Mouse (Mus musculus): Measurements from ENCODE around the gene Pard3. TPM values are rescaled to one million over a fixed set of nuclear protein-coding genes. Genes with fewer than 3 reads are reported as not detected.
A peak's percentile ranks its signal among the peaks of the same experiment; 100 is the strongest.

Pard3 gene
- polyA plus RNA-seq, 1 experiment from 2014 or later, result 38.3 TPM

DNA sequence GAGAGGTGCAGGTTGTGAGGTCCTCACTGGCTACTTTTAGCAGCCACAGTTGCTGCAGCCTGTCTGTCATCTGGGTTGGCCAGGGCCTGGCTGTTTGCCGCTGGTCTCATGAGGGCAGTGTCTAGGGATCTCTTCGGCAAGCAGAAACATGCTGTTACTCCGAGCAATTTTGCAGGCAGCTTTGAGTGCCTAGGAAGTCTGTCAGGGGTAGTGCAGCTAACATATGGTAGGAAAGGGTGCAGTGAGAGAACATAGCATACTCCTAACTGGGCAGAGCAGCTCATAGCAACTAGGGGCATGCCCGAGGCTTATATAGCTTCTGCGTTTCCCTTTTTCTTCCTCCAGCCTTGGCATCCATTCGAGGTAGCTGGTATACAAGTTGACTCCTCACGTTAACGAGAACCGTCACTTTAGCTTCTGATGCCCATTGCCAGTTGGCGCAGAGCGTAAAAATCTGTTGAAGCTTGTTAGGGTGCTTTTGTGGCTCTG lies 54.7 kb downstream of the Pard3 start:
- Histone ChIP-seq H3K4me2 (replicated peaks) (no peak overlapping the region), H3K27me3 (no peaks in the 10 kb centered on the region), H3K9me3 (replicated peaks) (no peaks in the 10 kb centered on the region), H3K9ac (no peak overlapping the region), H3K4me1 (peaks cover 16% of the 10 kb centered on the region), H3K4me3 (no peak overlapping the region), H3K36me3 (no peaks in the 10 kb centered on the region), H3K27ac (peak overlapping the region; percentile 14; the same call in 1 of the 2 replicates)
- no peak for ATAC-seq (ENCODE audit: low FRiP score)
- WGBS, result 72% methylated on average over 11 of the region's 11 CpGs

DNA sequence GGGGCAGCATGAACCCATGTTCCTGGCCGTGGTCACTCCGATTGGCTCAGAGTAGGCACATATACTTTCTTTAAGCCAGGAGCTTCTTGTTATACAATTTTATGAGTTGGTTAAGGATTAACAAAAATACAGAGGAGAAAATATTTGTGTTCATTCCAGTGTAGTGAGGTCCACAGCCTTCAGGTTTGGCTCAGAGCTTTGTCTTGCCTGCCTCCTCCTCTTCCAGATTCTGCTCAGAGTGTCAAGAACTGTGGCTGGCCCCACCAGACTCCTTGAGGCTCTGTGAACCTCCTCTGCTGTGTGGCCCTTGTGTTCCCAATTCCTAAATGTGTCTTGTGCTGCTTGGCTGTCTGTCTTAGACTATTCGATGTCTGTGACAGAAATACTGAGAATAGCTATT lies 59.7 kb downstream of the Pard3 start:
- no peak overlapping the region for H3K9ac ChIP-seq
- no peak overlapping the region for H3K27ac ChIP-seq
- no peak for ATAC-seq (ENCODE audit: low FRiP score)
- H3K4me2 ChIP-seq (replicated peaks), result no peak overlapping the region
- 93% methylated on average over 3 of the region's 3 CpGs for WGBS
- no peaks in the 10 kb centered on the region for H3K36me3 ChIP-seq
- H3K4me3 ChIP-seq, result no peak overlapping the region
- H3K9me3 ChIP-seq (replicated peaks), result no peaks in the 10 kb centered on the region
- peaks cover 32% of the 10 kb centered on the region for H3K4me1 ChIP-seq
- H3K27me3 ChIP-seq, result no peaks in the 10 kb centered on the region

- ATAC-seq (ENCODE audit: low FRiP score), result no peak
- Histone ChIP-seq H3K9me3 (replicated peaks) (no peaks in the 10 kb centered on the region), H3K27me3 (no peaks in the 10 kb centered on the region), H3K4me2 (replicated peaks) (no peak overlapping the region), H3K9ac (no peak overlapping the region), H3K4me3 (no peak overlapping the region), H3K27ac (no peak overlapping the region), H3K36me3 (no peaks in the 10 kb centered on the region), H3K4me1 (peaks cover 31% of the 10 kb centered on the region)
- 46% methylated on average over 8 of the region's 8 CpGs for WGBS
These were observed 61.1 kb downstream of the Pard3 start for GRCm38 (mm10) chr8:127124795-127125194.

- Histone ChIP-seq H3K36me3 (no peaks in the 10 kb centered on the region), H3K27me3 (no peaks in the 10 kb centered on the region), H3K4me2 (replicated peaks) (no peak overlapping the region), H3K4me1 (peaks cover 31% of the 10 kb centered on the region), H3K9ac (no peak overlapping the region), H3K9me3 (replicated peaks) (no peaks in the 10 kb centered on the region), H3K27ac (no peak overlapping the region), H3K4me3 (no peak overlapping the region)
- no peak for ATAC-seq (ENCODE audit: low FRiP score)
- whole genome bisulfite sequencing, result 27% methylated on average over 11 of the region's 11 CpGs
These were observed 62.3 kb downstream of the Pard3 start for GRCm38 (mm10) chr8:127125686-127126683.

GRCm38 (mm10) chr8:127128781-127129396 lies 65.2 kb downstream of the Pard3 start:
- no peaks in the 10 kb centered on the region for H3K9me3 ChIP-seq (replicated peaks)
- peaks cover 31% of the 10 kb centered on the region for H3K4me1 ChIP-seq
- H3K4me3 ChIP-seq, result no peak overlapping the region
- H3K27me3 ChIP-seq, result no peaks in the 10 kb centered on the region
- WGBS, result 44% methylated on average over 8 of the region's 8 CpGs
- no peak overlapping the region for H3K27ac ChIP-seq
- no peak overlapping the region for H3K9ac ChIP-seq
- no peak for ATAC-seq (ENCODE audit: low FRiP score)
- H3K36me3 ChIP-seq, result no peaks in the 10 kb centered on the region
- H3K4me2 ChIP-seq (replicated peaks), result no peak overlapping the region

- Histone ChIP-seq H3K9ac (no peak overlapping the region), H3K4me3 (no peak overlapping the region), H3K27ac (no peak overlapping the region), H3K4me1 (peaks cover 2% of the 10 kb centered on the region; the same call in 1 of the 2 replicates), H3K27me3 (no peaks in the 10 kb centered on the region), H3K4me2 (replicated peaks) (no peak overlapping the region), H3K36me3 (no peaks in the 10 kb centered on the region), H3K9me3 (replicated peaks) (no peaks in the 10 kb centered on the region)
- WGBS, result 85% methylated on average over 5 of the region's 5 CpGs
- no peak for ATAC-seq (ENCODE audit: low FRiP score)
These were observed 70.6 kb downstream of the Pard3 start for GRCm38 (mm10) chr8:127134327-127134726.

GRCm38 (mm10) chr8:127136201-127136600 lies 72.5 kb downstream of the Pard3 start:
- whole genome bisulfite sequencing, result 70% methylated on average over 2 of the region's 2 CpGs

GRCm38 (mm10) chr8:127136781-127137180 lies 73.1 kb downstream of the Pard3 start:
- Histone ChIP-seq H3K36me3 (no peaks in the 10 kb centered on the region), H3K9ac (no peak overlapping the region; the same call in 1 of the 2 replicates), H3K4me3 (no peak overlapping the region), H3K27ac (no peak overlapping the region), H3K9me3 (replicated peaks) (no peaks in the 10 kb centered on the region), H3K27me3 (no peaks in the 10 kb centered on the region), H3K4me1 (no peaks in the 10 kb centered on the region), H3K4me2 (replicated peaks) (no peak overlapping the region)
- ATAC-seq (ENCODE audit: low FRiP score), result no peak
- 87% methylated on average over 2 of the region's 2 CpGs for WGBS

More at GRCm38 (mm10) chr8:127136201-127136600, 72.5 kb downstream of the Pard3 start:
- Histone ChIP-seq H3K4me1 (no peaks in the 10 kb centered on the region), H3K9ac (no peak overlapping the region), H3K9me3 (replicated peaks) (no peaks in the 10 kb centered on the region), H3K36me3 (no peaks in the 10 kb centered on the region), H3K4me2 (replicated peaks) (no peak overlapping the region), H3K27ac (no peak overlapping the region), H3K27me3 (no peaks in the 10 kb centered on the region), H3K4me3 (no peak overlapping the region)
- ATAC-seq (ENCODE audit: low FRiP score), result no peak

DNA sequence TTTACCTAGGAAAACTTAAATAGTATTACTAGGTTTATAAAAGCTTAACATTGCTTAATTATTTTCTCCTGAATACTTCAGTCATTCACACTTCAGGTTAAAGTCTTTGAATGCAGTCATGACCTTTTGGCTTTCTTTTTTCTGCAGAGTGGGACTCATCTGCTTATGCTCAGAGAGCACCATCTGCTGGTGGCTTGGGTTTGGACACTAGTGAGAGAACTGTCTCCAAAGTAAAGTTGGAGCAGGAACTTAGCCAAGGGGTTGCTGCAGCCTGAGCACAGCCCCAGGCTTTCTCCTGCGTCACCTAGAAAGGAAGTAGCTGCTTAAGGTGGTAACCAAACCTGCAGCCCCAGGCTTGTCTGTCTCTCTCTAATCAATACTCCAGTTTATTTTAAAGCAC lies 75.5 kb downstream of the Pard3 start:
- WGBS, result 71% methylated on average over 1 of the region's 1 CpGs
- Histone ChIP-seq H3K27me3 (no peaks in the 10 kb centered on the region), H3K4me3 (no peak overlapping the region), H3K4me2 (replicated peaks) (no peak overlapping the region), H3K36me3 (no peaks in the 10 kb centered on the region), H3K9me3 (replicated peaks) (no peaks in the 10 kb centered on the region), H3K27ac (no peak overlapping the region), H3K9ac (no peak overlapping the region), H3K4me1 (no peaks in the 10 kb centered on the region)
- no peak for ATAC-seq (ENCODE audit: low FRiP score)

- Histone ChIP-seq H3K4me1 (no peaks in the 10 kb centered on the region), H3K4me3 (no peak overlapping the region), H3K9me3 (replicated peaks) (no peaks in the 10 kb centered on the region), H3K4me2 (replicated peaks) (no peak overlapping the region), H3K27me3 (no peaks in the 10 kb centered on the region), H3K36me3 (no peaks in the 10 kb centered on the region), H3K9ac (no peak overlapping the region), H3K27ac (no peak overlapping the region)
- 94% methylated on average over 2 of the region's 2 CpGs for WGBS
- ATAC-seq (ENCODE audit: low FRiP score), result no peak
These were observed 77.3 kb downstream of the Pard3 start for GRCm38 (mm10) chr8:127140945-127141344.

- Histone ChIP-seq H3K4me2 (replicated peaks) (no peak overlapping the region), H3K9ac (no peak overlapping the region), H3K9me3 (replicated peaks) (no peaks in the 10 kb centered on the region), H3K27ac (no peak overlapping the region), H3K27me3 (no peaks in the 10 kb centered on the region), H3K4me3 (no peak overlapping the region), H3K36me3 (no peaks in the 10 kb centered on the region), H3K4me1 (peaks cover 9% of the 10 kb centered on the region; the same call in 1 of the 2 replicates)
- WGBS, result 67% methylated on average over 7 of the region's 7 CpGs
- no peak for ATAC-seq (ENCODE audit: low FRiP score)
These were observed 79.9 kb downstream of the Pard3 start for GRCm38 (mm10) chr8:127143641-127144040.

DNA sequence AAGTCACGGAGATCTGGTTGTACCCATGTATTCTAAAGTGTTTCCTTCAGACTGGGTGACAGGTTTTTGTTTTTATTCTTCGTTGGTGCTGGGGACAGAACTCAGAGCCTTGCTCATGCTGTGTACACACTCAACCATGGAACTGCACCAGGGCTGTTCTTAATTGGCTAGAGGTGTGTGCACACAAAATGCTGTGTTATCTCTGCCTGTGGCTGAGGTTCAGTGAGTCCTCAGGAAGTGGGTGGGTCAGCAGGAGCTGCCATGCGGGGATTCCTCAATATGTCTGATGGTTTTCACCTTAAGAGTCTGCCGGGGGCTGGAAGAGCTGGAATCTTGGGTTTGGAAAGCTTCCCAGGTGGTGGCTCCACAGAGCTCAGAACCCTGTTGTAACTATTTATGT lies 80.9 kb downstream of the Pard3 start:
- Histone ChIP-seq H3K4me2 (replicated peaks) (no peak overlapping the region), H3K9ac (no peak overlapping the region), H3K27me3 (no peaks in the 10 kb centered on the region), H3K4me3 (no peak overlapping the region), H3K4me1 (peaks cover 13% of the 10 kb centered on the region; the same call in 1 of the 2 replicates), H3K36me3 (no peaks in the 10 kb centered on the region), H3K27ac (no peak overlapping the region), H3K9me3 (replicated peaks) (no peaks in the 10 kb centered on the region)
- no peak for ATAC-seq (ENCODE audit: low FRiP score)
- 62% methylated on average over 4 of the region's 4 CpGs for WGBS

All from hindbrain, embryonic 12.5 days (tissue).